Mouse (Mus musculus) liver, embryonic 12.5 days (tissue): ENCODE measurements around the gene Tor1aip2. TPM values are rescaled to one million over a fixed set of nuclear protein-coding genes. Genes with fewer than 3 reads are reported as not detected.

ENCODE experiments used
- ATAC-seq: fragments of 200-750 bp; cut with Nextera tagmentation; 2 replicates; pipeline ENCODE4 v1.8.0; 2017; ENCODE audit warnings: moderate number of reproducible peaks, mild to moderate bottlenecking, moderate library complexity
- H3K27ac ChIP-seq: fragments of 300-500 bp; sonication (generic); 2 replicates; pipeline ENCODE4 v1.5.1; 2016; ENCODE audit warnings: mild to moderate bottlenecking
- H3K27me3 ChIP-seq: fragments of 300-500 bp; sonication (generic); replicated peaks from 2 replicates; pipeline ENCODE4 v1.6.1; 2016; ENCODE audit warnings: mild to moderate bottlenecking, moderate library complexity
- H3K36me3 ChIP-seq: fragments of 300-500 bp; sonication (generic); 2 replicates; pipeline ENCODE4 v1.6.1; 2016; ENCODE audit warnings: mild to moderate bottlenecking, moderate library complexity
- H3K4me1 ChIP-seq: fragments of 300-500 bp; sonication (generic); 2 replicates; pipeline ENCODE4 v1.6.1; 2016
- H3K4me2 ChIP-seq: fragments of 300-500 bp; sonication (generic); 2 replicates; pipeline ENCODE4 v1.6.1; 2016; ENCODE audit warnings: mild to moderate bottlenecking, moderate library complexity
- H3K4me3 ChIP-seq: fragments of 300-500 bp; sonication (generic); 2 replicates; pipeline ENCODE4 v1.5.1; 2016; ENCODE audit warnings: mild to moderate bottlenecking, moderate library complexity
- H3K9ac ChIP-seq: fragments of 300-500 bp; sonication (generic); 2 replicates; pipeline ENCODE4 v1.6.1; 2016; ENCODE audit warnings: mild to moderate bottlenecking, moderate library complexity
- H3K9me3 ChIP-seq: fragments of 300-500 bp; sonication (generic); replicated peaks from 2 replicates; pipeline ENCODE4 v1.6.1; 2016; ENCODE audit warnings: mild to moderate bottlenecking, moderate library complexity
- WGBS: fragments of 180-500 bp; shearing (Covaris S2); methylation state at CpG from one replicate; pipeline ENCODE4 v1.1.7; 2016; ENCODE audit not compliant: insufficient replicate concordance; 5-methylcytosine and 5-hydroxymethylcytosine counted together
- polyA plus RNA-seq: library from polyadenylated mRNA; unstranded; fragments of >200 nt; fragmentation: Nextera tagmentation; extraction: Ambion mirVana; gene quantifications from 2 replicates; pipeline ENCODE4 v1.2.1, GENCODE M21; 2016

Gene Tor1aip2
- polyA plus RNA-seq, 1 experiment from 2014 or later: 67.4 TPM

DNA sequence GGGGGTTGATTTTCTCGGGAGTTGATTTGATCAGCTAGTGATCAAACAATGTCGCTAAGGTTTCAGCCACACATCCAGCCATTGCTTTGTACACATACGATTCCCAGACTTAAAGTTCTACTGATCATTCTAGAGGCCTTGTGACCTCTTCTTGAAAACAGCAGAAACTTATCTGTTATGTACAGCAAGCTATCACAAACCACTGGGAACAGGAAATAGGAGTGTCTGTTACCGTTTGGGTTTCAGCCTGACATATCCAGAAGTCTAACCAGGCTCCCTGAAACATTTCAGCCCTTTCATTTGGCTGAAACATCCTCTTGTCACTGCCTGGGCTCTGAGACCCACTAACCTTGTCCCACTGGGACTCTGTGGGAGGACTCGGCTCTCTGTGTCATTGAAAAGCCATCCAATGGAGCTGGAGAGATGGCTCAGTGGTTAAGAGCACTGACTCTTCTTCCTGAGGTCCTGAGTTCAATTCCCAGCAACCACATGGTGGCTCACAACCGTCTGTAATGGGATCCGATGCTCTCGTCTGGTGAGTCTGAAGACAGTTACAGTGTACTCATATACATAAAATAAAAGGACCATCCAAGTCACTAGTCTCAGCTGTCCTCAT lies 78.8 kb downstream of the Tor1aip2 start:
- 0 out of 2 replicates have a peak overlapping the region, but pooled peaks have one; percentile 4 for H3K4me2 ChIP-seq
- ATAC-seq: peak; percentile 77
- no peaks in the 10 kb centered on the region for H3K27me3 ChIP-seq
- no peaks in the 10 kb centered on the region for H3K9me3 ChIP-seq
- H3K9ac ChIP-seq: no peak overlapping the region
- no peak overlapping the region for H3K4me3 ChIP-seq
- peaks cover 39% of the 10 kb centered on the region for H3K4me1 ChIP-seq
- WGBS: 17% methylated on average over 8 of the region's 8 CpGs
- no peaks in the 10 kb centered on the region for H3K36me3 ChIP-seq
- H3K27ac ChIP-seq: peak overlapping the region; percentile 55

- Histone ChIP-seq H3K36me3 (no peaks in the 10 kb centered on the region), H3K9me3 (no peaks in the 10 kb centered on the region), H3K4me3 (no peak overlapping the region), H3K4me2 (no peak overlapping the region), H3K4me1 (peaks cover 39% of the 10 kb centered on the region), H3K9ac (no peak overlapping the region; the same call in 1 of the 2 replicates), H3K27me3 (no peaks in the 10 kb centered on the region), H3K27ac (no peak overlapping the region)
- 14% methylated on average over 3 of the region's 3 CpGs for WGBS
- ATAC-seq: peak; percentile 58; the same call in 1 of the 2 replicates
Observed at GRCm38 (mm10) chr1:156116770-156117169, 81.6 kb downstream of the Tor1aip2 start.

Other genes starting within 250 kb of the Tor1aip2 start
- gene Qsox1, start 222.5 kb upstream of the Tor1aip2 start, polyA plus RNA-seq: 26.1 and 26.2 TPM in 2 replicates
- gene Cep350, start 62.1 kb upstream of the Tor1aip2 start, polyA plus RNA-seq: 7.8 and 9.3 TPM in 2 replicates
- gene Tor1aip1, start 1.1 kb downstream of the Tor1aip2 start, polyA plus RNA-seq: 26.4 and 27.6 TPM in 2 replicates
- gene Fam163a, start 169.6 kb downstream of the Tor1aip2 start, polyA plus RNA-seq: 0.10 and 0.17 TPM in 2 replicates